Mouse (Mus musculus) heart, embryonic 10.5 days (tissue): ENCODE measurements at regions not wholly inside any gene's neighbourhood (a gene's known extent, or its start where the extent isn't known, plus 50 kb on each side); places are given as distances from the start of the nearest gene placed in this dataset.

Source experiments
- DNase-seq: peaks from one replicate; pipeline ENCODE4 v3.0.0-alpha.2; 2017; ENCODE audit warnings: low spot score
- H3K27ac ChIP-seq: fragments of 300-500 bp; sonication (generic); 2 replicates; pipeline ENCODE4 v1.5.1; 2016; ENCODE audit warnings: mild to moderate bottlenecking
- H3K27me3 ChIP-seq: fragments of 300-500 bp; sonication (generic); 2 replicates; pipeline ENCODE4 v1.6.1; 2016; ENCODE audit warnings: mild to moderate bottlenecking; ENCODE audit not compliant: poor library complexity, insufficient read depth, severe bottlenecking
- H3K36me3 ChIP-seq: fragments of 300-500 bp; sonication (generic); 2 replicates; pipeline ENCODE4 v1.6.1; 2016; ENCODE audit warnings: mild to moderate bottlenecking, moderate library complexity
- H3K4me1 ChIP-seq: fragments of 300-500 bp; sonication (generic); 2 replicates; pipeline ENCODE4 v1.6.1; 2016; ENCODE audit warnings: mild to moderate bottlenecking
- H3K4me3 ChIP-seq: fragments of 300-500 bp; sonication (generic); 2 replicates; pipeline ENCODE4 v1.5.1; 2016; ENCODE audit warnings: mild to moderate bottlenecking, moderate library complexity
- H3K9me3 ChIP-seq: fragments of 300-500 bp; sonication (generic); 2 replicates; pipeline ENCODE4 v1.6.1; 2016; ENCODE audit warnings: mild to moderate bottlenecking, moderate library complexity
- WGBS: fragments of 180-500 bp; shearing (Covaris S2); methylation state at CpG from one replicate; pipeline ENCODE4 v1.1.7; 2016; 5-methylcytosine and 5-hydroxymethylcytosine counted together

DNA sequence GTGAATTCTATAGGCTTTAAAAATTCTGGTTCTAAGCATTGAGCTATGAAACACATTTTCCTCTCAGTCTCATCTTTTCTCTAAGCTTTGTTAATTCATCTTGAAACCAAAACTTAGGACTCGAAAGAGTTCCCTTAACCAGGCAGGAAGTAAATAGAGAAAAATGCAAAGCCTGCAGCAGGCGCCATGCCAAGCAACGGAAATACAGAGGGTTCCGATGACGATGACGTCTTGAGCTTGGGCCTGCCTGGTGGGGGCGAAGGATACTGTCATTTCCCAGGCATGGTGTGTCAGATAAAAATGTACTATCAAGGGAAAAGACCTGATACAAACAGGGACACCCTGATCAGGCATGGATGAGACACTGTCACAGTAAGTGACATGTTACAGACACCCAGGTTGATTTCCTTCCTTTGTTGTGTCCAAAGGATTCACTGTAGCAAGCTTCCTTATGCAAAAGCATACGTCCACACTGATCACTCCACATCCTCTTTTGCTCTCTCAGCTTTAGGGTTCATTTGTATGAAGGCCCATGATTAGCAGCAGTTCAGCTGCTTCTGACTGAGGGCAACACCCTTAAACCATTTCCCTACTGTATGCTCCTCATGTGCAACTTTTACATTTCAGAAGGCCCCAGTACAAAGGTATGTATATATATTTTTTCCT is 135.0 kb downstream of the Cemip2 start:
- no peaks in the 10 kb centered on the region for H3K36me3 ChIP-seq
- no peaks in the 10 kb centered on the region for H3K9me3 ChIP-seq
- H3K27me3 ChIP-seq = no peaks in the 10 kb centered on the region
- no peak overlapping the region for H3K4me3 ChIP-seq
- H3K27ac ChIP-seq = peak overlapping the region; percentile 22; the same call in 1 of the 2 replicates
- H3K4me1 ChIP-seq = no peaks in the 10 kb centered on the region
- DNase-seq = peak; percentile 75
- WGBS = 64% methylated on average over 8 of the region's 8 CpGs

DNA sequence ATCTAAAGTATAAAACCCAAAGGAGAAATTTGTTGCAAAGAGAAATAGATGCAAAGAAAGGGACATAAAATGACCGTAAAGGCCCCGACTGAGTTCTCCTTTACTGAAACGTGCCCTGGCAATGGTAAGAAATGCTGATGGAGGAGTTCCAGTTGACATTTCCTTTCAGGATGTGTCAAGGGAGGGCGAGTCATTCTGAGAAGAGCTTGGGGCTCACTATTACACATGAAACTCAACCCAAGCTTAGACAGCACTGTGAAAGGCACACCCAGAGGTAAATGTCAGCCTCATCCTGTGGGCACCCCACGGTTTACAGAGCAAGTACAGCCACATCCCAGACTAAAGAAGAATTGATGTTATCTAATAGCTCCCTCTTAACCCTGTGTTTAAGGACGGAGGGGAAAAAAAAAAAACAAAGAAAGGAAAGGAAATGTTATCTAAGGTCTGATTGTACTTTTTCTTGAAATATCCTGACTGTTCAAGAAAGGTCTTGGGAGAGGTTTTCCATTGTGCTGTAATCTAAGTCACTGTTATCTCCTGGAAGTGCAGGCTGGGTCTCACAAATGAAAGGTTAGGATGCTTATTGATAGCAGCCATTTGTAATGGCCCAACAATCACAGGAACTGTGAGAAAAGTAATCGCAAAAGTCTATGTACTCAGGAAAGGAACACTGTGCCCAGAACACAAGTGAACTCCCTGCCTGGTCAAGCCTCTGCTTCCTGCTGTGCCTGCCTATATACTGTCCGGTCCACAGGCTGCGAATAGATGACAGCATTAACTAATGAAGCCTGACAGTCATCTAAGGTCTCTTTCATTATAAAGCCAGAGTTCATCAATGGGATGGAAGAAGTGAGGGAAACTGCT is 135.8 kb downstream of the Cemip2 start:
- H3K27me3 ChIP-seq = no peaks in the 10 kb centered on the region
- no peak for DNase-seq
- no peaks in the 10 kb centered on the region for H3K9me3 ChIP-seq
- H3K27ac ChIP-seq = peak overlapping the region; percentile 52
- WGBS = 51% methylated on average over 9 of the region's 9 CpGs
- H3K4me3 ChIP-seq = no peak overlapping the region
- no peaks in the 10 kb centered on the region for H3K4me1 ChIP-seq
- no peaks in the 10 kb centered on the region for H3K36me3 ChIP-seq

DNA sequence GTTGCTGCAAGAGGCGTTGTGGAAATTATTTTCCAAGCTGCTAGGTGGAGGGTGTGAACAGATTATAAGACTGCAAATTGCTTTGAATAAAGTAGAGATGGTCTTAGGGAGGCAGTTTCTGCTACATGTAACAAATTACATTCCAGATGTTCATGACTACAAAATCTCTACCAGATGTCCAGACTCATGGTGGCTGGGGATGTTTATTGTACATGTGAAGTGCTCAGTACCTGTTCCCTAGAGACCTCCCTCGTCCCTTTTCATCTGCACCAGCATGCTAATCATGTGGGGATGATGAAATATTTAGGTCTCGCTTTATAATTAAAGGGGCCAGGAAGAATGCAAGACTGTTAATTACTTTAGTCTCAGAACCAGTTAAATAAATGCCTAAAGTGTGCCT is 136.5 kb downstream of the Cemip2 start:
- Histone ChIP-seq H3K4me3 (no peak overlapping the region), H3K36me3 (no peaks in the 10 kb centered on the region), H3K9me3 (no peaks in the 10 kb centered on the region), H3K27ac (peak overlapping the region; percentile 52), H3K4me1 (no peaks in the 10 kb centered on the region), H3K27me3 (no peaks in the 10 kb centered on the region)
- 65% methylated on average over 3 of the region's 3 CpGs for WGBS
- no peak for DNase-seq

DNA sequence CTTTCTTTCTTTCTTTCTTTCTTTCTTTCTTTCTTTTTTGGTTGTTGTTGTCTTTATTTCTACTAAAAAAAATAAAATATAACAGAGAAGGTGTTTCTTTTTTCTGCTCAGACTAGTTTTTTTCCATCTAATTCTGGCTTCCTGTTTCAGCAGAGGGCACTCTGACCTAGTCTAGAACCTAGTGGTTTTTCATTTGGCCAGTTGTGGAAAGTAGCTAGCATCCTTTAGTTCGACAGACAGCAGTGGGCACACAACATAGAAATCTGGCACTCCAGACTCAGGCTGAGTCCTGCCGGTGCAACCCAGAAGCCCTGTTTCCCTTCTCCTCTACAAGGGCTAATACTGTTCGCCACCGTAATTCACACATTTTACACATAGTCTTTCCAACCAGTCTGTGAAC is 140.0 kb downstream of the Cemip2 start:
- Histone ChIP-seq H3K27ac (no peak overlapping the region), H3K9me3 (no peaks in the 10 kb centered on the region), H3K4me3 (no peak overlapping the region), H3K27me3 (no peaks in the 10 kb centered on the region), H3K4me1 (no peaks in the 10 kb centered on the region), H3K36me3 (no peaks in the 10 kb centered on the region)
- WGBS = 89% methylated on average over 4 of the region's 4 CpGs
- no peak for DNase-seq

DNA sequence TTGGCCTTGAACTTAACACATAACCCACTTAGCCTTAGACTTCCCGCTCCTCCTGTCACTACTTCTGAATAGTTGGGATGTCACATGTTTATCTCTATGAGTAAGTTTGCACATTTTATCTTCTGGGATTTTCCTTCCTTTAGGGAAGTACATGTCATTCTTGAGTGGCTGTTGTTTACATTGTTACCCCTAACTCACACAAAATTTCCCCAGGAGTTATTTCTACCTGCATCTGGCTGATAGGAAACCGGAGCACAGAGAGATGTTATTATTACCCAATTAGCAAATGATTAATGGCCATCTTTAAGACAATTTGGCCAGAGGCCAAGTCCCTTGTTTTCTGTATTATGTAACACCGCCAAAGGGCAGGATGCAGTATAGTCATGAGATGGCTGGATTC is 140.9 kb downstream of the Cemip2 start:
- no peaks in the 10 kb centered on the region for H3K36me3 ChIP-seq
- no peaks in the 10 kb centered on the region for H3K27me3 ChIP-seq
- no peaks in the 10 kb centered on the region for H3K9me3 ChIP-seq
- H3K4me3 ChIP-seq = no peak overlapping the region
- 63% methylated on average over 3 of the region's 3 CpGs for WGBS
- no peak overlapping the region for H3K27ac ChIP-seq
- no peaks in the 10 kb centered on the region for H3K4me1 ChIP-seq
- no peak for DNase-seq

DNA sequence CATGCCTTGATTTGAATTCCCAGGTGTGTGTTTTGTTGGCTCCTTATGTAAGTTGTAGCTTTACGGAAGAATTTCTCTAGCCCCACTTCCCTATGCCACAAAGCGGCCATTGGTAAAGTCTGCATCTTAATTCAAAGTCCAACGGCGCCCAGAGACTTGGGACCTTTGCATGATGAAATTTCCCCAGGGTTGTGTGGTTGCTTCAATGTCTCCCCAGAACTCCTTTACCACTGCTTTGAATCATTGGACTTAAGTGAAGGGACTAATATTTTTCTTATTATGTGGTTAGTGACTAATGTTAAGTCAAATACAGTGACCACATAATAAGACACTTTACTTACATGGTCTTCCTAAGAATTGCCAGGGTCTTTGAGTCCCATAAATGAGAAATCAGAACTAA is 162.0 kb downstream of the Cemip2 start:
- H3K9me3 ChIP-seq = no peaks in the 10 kb centered on the region
- H3K4me1 ChIP-seq = no peaks in the 10 kb centered on the region
- H3K36me3 ChIP-seq = no peaks in the 10 kb centered on the region
- 95% methylated on average over 4 of the region's 4 CpGs for WGBS
- no peak overlapping the region for H3K27ac ChIP-seq
- no peaks in the 10 kb centered on the region for H3K27me3 ChIP-seq
- H3K4me3 ChIP-seq = no peak overlapping the region
- DNase-seq = no peak

DNA sequence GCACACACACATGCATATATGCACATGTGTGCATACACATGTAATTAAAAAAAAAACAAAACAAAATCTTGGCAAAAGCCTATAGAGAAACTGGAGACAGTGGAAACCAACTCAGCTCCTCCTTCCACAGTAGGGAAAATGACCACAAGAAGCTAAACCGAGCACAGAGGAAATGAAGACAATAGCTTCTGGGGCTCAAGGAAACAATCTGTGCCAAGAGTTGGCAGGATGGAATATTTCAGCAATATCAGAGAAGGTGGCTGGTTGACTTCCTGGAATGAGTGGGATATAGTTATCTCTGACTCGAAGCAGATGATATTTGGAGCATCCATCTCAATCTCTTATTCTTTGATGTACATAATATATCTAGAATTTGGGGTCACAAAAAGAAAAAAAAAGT is 163.6 kb downstream of the Cemip2 start:
- WGBS = 51% methylated on average over 2 of the region's 2 CpGs
- DNase-seq = no peak
- H3K27me3 ChIP-seq = no peaks in the 10 kb centered on the region
- no peaks in the 10 kb centered on the region for H3K4me1 ChIP-seq
- H3K9me3 ChIP-seq = no peaks in the 10 kb centered on the region
- H3K36me3 ChIP-seq = no peaks in the 10 kb centered on the region
- H3K4me3 ChIP-seq = no peak overlapping the region
- H3K27ac ChIP-seq = peak overlapping the region; percentile 73

DNA sequence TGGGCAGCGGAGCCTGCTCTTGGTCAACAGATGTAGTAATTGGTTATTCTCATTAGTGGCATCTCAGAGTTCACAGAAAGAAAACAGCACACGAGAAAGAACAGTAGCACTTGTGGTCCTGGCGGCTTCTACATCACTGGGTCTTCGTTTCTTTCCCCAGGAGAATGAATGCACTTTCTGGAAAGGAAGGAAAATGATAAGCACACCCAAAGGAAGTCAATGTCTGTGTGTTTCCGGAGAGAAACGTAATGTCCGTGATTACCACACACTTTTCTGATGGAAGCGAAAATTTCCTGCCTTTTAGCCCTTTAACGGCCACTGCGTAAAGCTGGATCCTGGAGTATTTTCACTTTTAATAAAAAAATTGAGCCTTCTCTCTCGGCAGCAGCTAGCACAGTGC is 164.1 kb downstream of the Cemip2 start:
- Histone ChIP-seq H3K4me3 (no peak overlapping the region), H3K4me1 (no peaks in the 10 kb centered on the region), H3K9me3 (no peaks in the 10 kb centered on the region), H3K36me3 (no peaks in the 10 kb centered on the region), H3K27ac (peak overlapping the region; percentile 64), H3K27me3 (no peaks in the 10 kb centered on the region)
- WGBS = 56% methylated on average over 11 of the region's 11 CpGs
- DNase-seq = peak; percentile 67

DNA sequence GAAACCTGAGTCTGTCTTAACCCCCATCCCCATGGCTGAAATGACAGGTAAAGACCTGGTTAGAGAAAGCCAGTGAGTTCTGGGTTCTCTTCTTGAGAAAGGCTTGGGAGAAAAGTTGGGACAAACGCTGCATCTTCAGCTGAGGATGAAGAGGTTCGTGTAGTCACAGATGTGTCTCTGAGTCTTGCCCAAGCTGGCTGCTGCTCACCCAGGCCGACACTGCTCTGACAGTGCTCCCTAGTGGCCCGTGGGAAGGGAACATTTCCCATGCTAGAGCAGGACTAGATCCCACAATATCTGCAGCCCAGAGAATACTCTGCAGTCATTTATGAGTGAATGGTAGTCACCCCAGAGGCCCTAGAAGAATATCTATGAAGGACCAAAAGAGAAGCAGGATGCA is 165.3 kb downstream of the Cemip2 start:
- peak overlapping the region; percentile 64 for H3K27ac ChIP-seq
- no peaks in the 10 kb centered on the region for H3K36me3 ChIP-seq
- WGBS = 45% methylated on average over 4 of the region's 4 CpGs
- peak; percentile 61 for DNase-seq
- no peak overlapping the region for H3K4me3 ChIP-seq
- no peaks in the 10 kb centered on the region for H3K27me3 ChIP-seq
- no peaks in the 10 kb centered on the region for H3K9me3 ChIP-seq
- no peaks in the 10 kb centered on the region for H3K4me1 ChIP-seq

DNA sequence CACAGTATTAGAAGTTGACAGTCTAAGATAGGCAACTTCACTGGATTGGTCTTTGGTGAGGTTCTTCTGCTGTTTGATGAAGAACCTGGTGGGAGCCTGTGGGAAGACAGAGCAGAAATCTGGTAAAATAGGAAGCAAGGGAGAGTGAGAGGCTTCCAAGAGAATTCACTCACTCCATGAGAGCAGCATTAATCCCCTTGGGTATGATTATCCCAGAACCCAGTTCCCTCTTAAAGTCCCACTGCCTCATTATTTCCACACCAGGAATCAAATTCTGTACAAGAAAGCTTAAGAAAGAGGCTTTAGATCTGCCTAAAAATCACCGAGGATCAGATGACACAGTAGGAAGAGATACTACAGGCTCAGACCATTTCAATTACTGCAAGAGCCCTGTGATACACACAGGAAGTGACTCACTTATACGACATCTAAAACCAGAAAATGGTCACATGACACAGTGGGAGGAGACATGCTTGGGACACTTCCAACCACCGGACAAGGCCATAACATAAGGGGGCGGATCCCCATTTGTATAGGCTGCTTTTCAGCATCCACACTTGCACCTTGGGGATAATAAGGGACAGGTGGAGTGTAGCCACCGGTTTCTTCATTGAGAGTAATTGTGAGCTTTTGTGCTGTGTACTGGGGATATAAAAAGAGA is 168.2 kb downstream of the Cemip2 start:
- H3K36me3 ChIP-seq = no peaks in the 10 kb centered on the region
- H3K4me3 ChIP-seq = no peak overlapping the region
- H3K27ac ChIP-seq = no peak overlapping the region
- no peaks in the 10 kb centered on the region for H3K9me3 ChIP-seq
- WGBS = 71% methylated on average over 5 of the region's 5 CpGs
- H3K27me3 ChIP-seq = no peaks in the 10 kb centered on the region
- peak; percentile 68 for DNase-seq
- no peaks in the 10 kb centered on the region for H3K4me1 ChIP-seq

DNA sequence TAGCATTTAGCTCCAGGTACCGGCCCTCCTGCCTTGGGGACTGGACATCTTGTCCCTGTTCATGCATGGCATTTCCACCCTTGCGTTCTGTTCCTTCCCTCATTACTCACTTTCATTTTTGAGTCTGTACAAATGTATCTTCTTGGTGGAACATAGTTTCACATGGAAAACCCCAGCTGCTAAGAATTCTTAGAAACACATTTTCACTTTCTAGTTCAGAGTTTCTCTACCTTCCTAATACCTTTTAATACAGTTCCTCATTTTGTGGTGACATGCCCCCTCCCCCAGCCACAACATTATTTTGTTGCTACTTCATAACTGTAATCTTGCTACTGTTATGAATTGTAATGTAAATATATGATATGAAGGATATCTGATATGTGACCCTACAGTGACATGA is 169.9 kb downstream of the Cemip2 start:
- peak; percentile 56 for DNase-seq
- H3K4me1 ChIP-seq = no peaks in the 10 kb centered on the region
- H3K4me3 ChIP-seq = no peak overlapping the region
- H3K36me3 ChIP-seq = no peaks in the 10 kb centered on the region
- 88% methylated on average over 2 of the region's 2 CpGs for WGBS
- no peak overlapping the region for H3K27ac ChIP-seq
- no peaks in the 10 kb centered on the region for H3K27me3 ChIP-seq
- H3K9me3 ChIP-seq = no peaks in the 10 kb centered on the region

DNA sequence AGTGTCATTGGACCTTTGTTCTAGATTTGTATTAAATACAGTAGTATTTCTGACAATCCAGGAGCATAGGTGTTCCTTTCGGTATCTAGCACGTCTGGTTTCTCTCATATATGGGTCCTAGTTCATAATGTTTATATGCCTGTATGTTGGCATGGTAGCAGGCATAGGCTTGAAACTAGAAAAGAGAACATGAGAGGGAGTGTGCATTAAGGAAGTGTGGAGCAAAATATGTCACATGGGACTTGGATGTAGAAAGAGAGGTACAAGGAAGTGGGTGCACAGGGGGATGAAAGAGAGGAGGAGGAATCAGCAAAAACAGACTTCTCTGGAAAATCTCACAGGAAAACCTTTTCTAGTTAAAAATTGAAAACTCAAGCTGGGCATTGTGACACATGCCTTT is 176.2 kb upstream of the Trpm3 start:
- no peak overlapping the region for H3K4me3 ChIP-seq
- H3K27me3 ChIP-seq = no peaks in the 10 kb centered on the region
- H3K4me1 ChIP-seq = no peaks in the 10 kb centered on the region
- WGBS = 85% methylated on average over 2 of the region's 2 CpGs
- no peaks in the 10 kb centered on the region for H3K9me3 ChIP-seq
- H3K27ac ChIP-seq = no peak overlapping the region
- no peak for DNase-seq
- H3K36me3 ChIP-seq = no peaks in the 10 kb centered on the region

DNA sequence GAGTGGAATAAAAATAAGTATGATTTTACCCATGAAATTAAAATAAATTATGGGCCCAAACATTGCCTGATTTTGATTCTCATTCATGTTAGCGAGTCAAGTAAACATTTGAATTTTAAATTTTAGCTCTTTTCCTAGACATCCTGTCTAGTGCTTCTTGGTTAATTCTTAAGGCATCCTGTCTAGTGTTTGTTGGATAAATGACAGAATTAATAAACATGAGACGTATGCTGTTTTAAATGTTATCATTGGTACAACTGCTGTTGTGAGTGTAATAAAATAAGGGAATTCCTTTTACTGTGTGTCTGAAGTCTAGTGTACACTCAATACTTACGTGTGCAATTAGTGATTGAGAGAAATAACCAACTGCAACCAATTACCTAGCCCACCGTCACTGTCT is 149.0 kb upstream of the Trpm3 start:
- no peaks in the 10 kb centered on the region for H3K27me3 ChIP-seq
- H3K36me3 ChIP-seq = no peaks in the 10 kb centered on the region
- H3K27ac ChIP-seq = no peak overlapping the region
- no peaks in the 10 kb centered on the region for H3K4me1 ChIP-seq
- no peak for DNase-seq
- H3K9me3 ChIP-seq = no peaks in the 10 kb centered on the region
- H3K4me3 ChIP-seq = no peak overlapping the region
- 81% methylated on average over 4 of the region's 4 CpGs for WGBS
